8 mouse cellular contexts compared by ENCODE assay signal in genomic region chr16:10834911-10835587, GRCm38 (mm10). TPM values are rescaled to one million over a fixed set of nuclear protein-coding genes. Genes with fewer than 3 reads are reported as not detected.
DNase-seq lines count a peak whose midpoint lies in the region; ATAC-seq and TF ChIP-seq lines count a peak whose summit lies in the region.

Rmi2 (plus strand) TSS chr16:10835059.

- H3K4me3 ChIP-seq in embryonic facial prominence, embryonic 12.5 days, result peak within 1 kb of the TSS; percentile 80
- peak within 1 kb of the TSS; percentile 63 for H3K4me3 ChIP-seq in heart, adult 2 months
- H3K4me3 ChIP-seq in limb, embryonic 12.5 days (replicated peaks), result peak within 1 kb of the TSS; percentile 88
- peak within 1 kb of the TSS; percentile 72 for H3K4me3 ChIP-seq in midbrain, embryonic 14.5 days (replicated peaks; ENCODE audit: low read depth, low read length)

- under 1% methylated on average over 61 of the region's 69 CpGs for whole genome bisulfite sequencing in embryonic facial prominence, embryonic 12.5 days
- WGBS in heart, adult 2 months, result 2% methylated on average over 69 of the region's 69 CpGs
- under 1% methylated on average over 64 of the region's 69 CpGs for WGBS in limb, embryonic 12.5 days
- WGBS in midbrain, embryonic 14.5 days, result under 1% methylated on average over 69 of the region's 69 CpGs

- H3K9ac ChIP-seq in embryonic facial prominence, embryonic 12.5 days, result peak within 1 kb of the TSS; percentile 83
- peak within 1 kb of the TSS; percentile 68 for H3K9ac ChIP-seq in heart, adult 2 months (ENCODE audit: low read depth, low read length)
- peak within 1 kb of the TSS; percentile 90 for H3K9ac ChIP-seq in limb, embryonic 12.5 days (replicated peaks)
- H3K9ac ChIP-seq in midbrain, embryonic 14.5 days (replicated peaks; ENCODE audit: low read length), result peak within 1 kb of the TSS; percentile 48

- peak within 1 kb of the TSS; percentile 85 for H3K27ac ChIP-seq in embryonic facial prominence, embryonic 12.5 days
- no peak within 1 kb of the TSS for H3K27ac ChIP-seq in heart, adult 2 months
- H3K27ac ChIP-seq in limb, embryonic 12.5 days, result peak within 1 kb of the TSS; percentile 96
- no peak within 1 kb of the TSS for H3K27ac ChIP-seq in midbrain, embryonic 14.5 days (replicated peaks; ENCODE audit: low read depth, low read length)

- 0 out of 2 replicates have a peak, but pooled peaks cover 6% of the 10 kb centered on the region for H3K36me3 ChIP-seq in embryonic facial prominence, embryonic 12.5 days
- no peaks in the 10 kb centered on the region for H3K36me3 ChIP-seq in heart, adult 2 months (ENCODE audit: control insufficient read depth, insufficient read depth, low read length)
- peaks cover 2% of the 10 kb centered on the region; the same call in 1 of the 2 replicates for H3K36me3 ChIP-seq in limb, embryonic 12.5 days
- no peaks in the 10 kb centered on the region for H3K36me3 ChIP-seq in midbrain, embryonic 14.5 days (ENCODE audit: control insufficient read depth, insufficient read depth, low read length)

- H3K4me2 ChIP-seq in embryonic facial prominence, embryonic 12.5 days (replicated peaks), result peak within 1 kb of the TSS; percentile 81
- peak within 1 kb of the TSS; percentile 82 for H3K4me2 ChIP-seq in limb, embryonic 12.5 days
- peak within 1 kb of the TSS; percentile 97 for H3K4me2 ChIP-seq in midbrain, embryonic 14.5 days (ENCODE audit: low read length)

- intact Hi-C loops in heart, adult 2 months (cut with DNase I), result no loop called here

- DNase-seq in 3T3-L1 (ENCODE audit: low read depth, low spot score), result peak; percentile 87
- DNase-seq in adrenal gland, postnatal 36 days, result peak; percentile 92 to 94
- DNase-seq in heart, adult 2 months, result peak; percentile 90 to 91
- peak; percentile 81 for DNase-seq in kidney, adult 8-10 months
- peak; percentile 93 for DNase-seq in midbrain, embryonic 14.5 days
- DNase-seq in spleen, adult 12 weeks (ENCODE audit: low spot score), result peak; percentile 79

- TF ChIP-seq EP300 in heart, adult 2 months (IDR thresholded peaks at IDR 0.05; ENCODE audit: insufficient read depth, low read depth, low read length), result no peak

- peak; percentile 17; the same call in 1 of the 2 replicates for TF ChIP-seq CTCF in heart, adult 2 months (IDR thresholded peaks at IDR 0.05)

- no peak for TF ChIP-seq POLR2A in heart, adult 2 months (IDR thresholded peaks at IDR 0.05; ENCODE audit: insufficient read depth, low read depth, low read length)

- H3K4me1 ChIP-seq in embryonic facial prominence, embryonic 12.5 days, result peaks cover 44% of the 10 kb centered on the region
- H3K4me1 ChIP-seq in heart, adult 2 months (ENCODE audit: control insufficient read depth, insufficient read depth, low read length), result peaks cover 5% of the 10 kb centered on the region
- peaks cover 34% of the 10 kb centered on the region for H3K4me1 ChIP-seq in limb, embryonic 12.5 days (replicated peaks)
- H3K4me1 ChIP-seq in midbrain, embryonic 14.5 days (ENCODE audit: control insufficient read depth, insufficient read depth, low read length), result peaks cover 4% of the 10 kb centered on the region; the same call in 1 of the 2 replicates

- no peaks in the 10 kb centered on the region for H3K9me3 ChIP-seq in embryonic facial prominence, embryonic 12.5 days
- H3K9me3 ChIP-seq in limb, embryonic 12.5 days, result no peaks in the 10 kb centered on the region
- H3K9me3 ChIP-seq in midbrain, embryonic 14.5 days (ENCODE audit: control insufficient read depth, low read length), result no peaks in the 10 kb centered on the region

- no peaks in the 10 kb centered on the region for H3K27me3 ChIP-seq in embryonic facial prominence, embryonic 12.5 days
- H3K27me3 ChIP-seq in heart, adult 2 months (ENCODE audit: control insufficient read depth, insufficient read depth, low read length), result no peaks in the 10 kb centered on the region
- no peaks in the 10 kb centered on the region for H3K27me3 ChIP-seq in limb, embryonic 12.5 days
- H3K27me3 ChIP-seq in midbrain, embryonic 14.5 days (ENCODE audit: control insufficient read depth, insufficient read depth, low read length), result no peaks in the 10 kb centered on the region

- peak; percentile 88 for ATAC-seq in embryonic facial prominence, embryonic 12.5 days (ENCODE audit: insufficient number of reproducible peaks, insufficient read depth, low FRiP score, low TSS enrichment)
- ATAC-seq in limb, embryonic 12.5 days (ENCODE audit: insufficient number of reproducible peaks, insufficient read depth, low FRiP score, low TSS enrichment, low read depth), result peak; percentile 89
- ATAC-seq in midbrain, embryonic 14.5 days (ENCODE audit: low FRiP score, low TSS enrichment), result peak; percentile 93

- H3K79me2 ChIP-seq in heart, adult 2 months (replicated peaks; ENCODE audit: control insufficient read depth, insufficient read depth, low read length), result no peaks in the 10 kb centered on the region

RNA-seq across cellular contexts. Expression of gene Rmi2, which starts in this region (rescaled TPM):
- under 1 TPM; 0.46 to 0.93 TPM for total RNA-seq in adrenal gland, postnatal 36 days (2021)
- polyA plus RNA-seq in embryonic facial prominence, embryonic 12.5 days (2016; fragmentation: Nextera tagmentation; extraction: Ambion mirVana), result 4.6 and 4.7 TPM in 2 replicates
- under 1 TPM; 0.26 to 0.30 TPM for total RNA-seq in heart, adult 2 months (2021)
- polyA plus RNA-seq in heart, adult 2 months (2012; rRNA removed), result 0.45 and 0.47 TPM in 2 replicates
- 5.1 and 5.6 TPM in 2 replicates for polyA plus RNA-seq in limb, embryonic 12.5 days (2016; fragmentation: Nextera tagmentation; extraction: Ambion mirVana)
- 0.46 and 0.55 TPM in 2 replicates for polyA plus RNA-seq in midbrain, embryonic 14.5 days (2014; fragmentation: Nextera tagmentation; extraction: Ambion mirVana)

Comparison
In these comparisons a context has a peak if more than half of its experiments do, and no peak if none do; other contexts are left out.
1. Peak in DNase-seq in adrenal gland, postnatal 36 days; RNA of the gene not detected or under 1 TPM.
2. Peak in DNase-seq, H3K4me3 ChIP-seq and H3K9ac ChIP-seq in heart, adult 2 months; RNA of the gene not detected or under 1 TPM.
3. Peak in DNase-seq, ATAC-seq, H3K4me3 ChIP-seq, H3K9ac ChIP-seq and H3K4me2 ChIP-seq in midbrain, embryonic 14.5 days; RNA of the gene not detected or under 1 TPM.
4. H3K27ac ChIP-seq: peak in embryonic facial prominence, embryonic 12.5 days (single experiment) and limb, embryonic 12.5 days (single experiment); none in heart, adult 2 months (single experiment) and midbrain, embryonic 14.5 days (single experiment).
5. Peak in every context shown above with its lines, with median percentiles within 50 percentile points of each other: DNase-seq, ATAC-seq, H3K4me2 ChIP-seq, H3K4me3 ChIP-seq and H3K9ac ChIP-seq.